8 mouse cellular contexts compared by ENCODE assay signal in the genomic region with DNA sequence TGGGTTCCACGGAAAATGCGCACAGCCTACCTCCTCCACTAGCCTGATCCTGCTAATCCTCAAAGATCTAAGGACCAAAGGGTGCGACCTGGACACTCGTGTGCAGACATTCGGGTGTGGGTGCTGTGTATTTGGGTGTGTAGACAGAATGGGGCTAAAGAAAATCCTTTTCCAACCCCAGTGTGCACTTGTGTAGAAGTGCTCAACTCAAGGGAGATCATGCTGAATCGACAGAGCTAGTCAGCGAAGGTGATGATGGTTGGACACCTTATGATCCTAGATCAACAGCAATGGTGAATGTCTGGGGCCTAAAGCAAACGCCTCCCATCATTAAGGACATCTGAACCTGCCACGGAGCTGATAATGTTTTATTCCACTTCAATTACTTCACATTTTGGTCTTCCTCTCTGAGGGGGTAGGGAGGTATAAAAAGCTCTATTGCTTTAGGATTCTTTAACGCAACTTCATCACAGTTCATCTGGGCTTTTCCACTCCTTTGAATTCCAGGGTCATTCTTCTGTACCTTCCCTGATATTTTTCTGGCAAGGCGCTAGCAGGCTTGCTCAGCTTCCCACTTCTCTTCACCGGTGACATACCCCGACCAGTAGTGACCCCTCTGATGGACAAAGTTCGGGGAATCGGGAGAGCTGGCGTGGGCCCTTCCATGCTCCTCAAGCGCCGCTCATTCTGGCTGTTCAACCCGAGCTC. TPM values are rescaled to one million over a fixed set of nuclear protein-coding genes. Genes with fewer than 3 reads are reported as not detected.
A peak's percentile ranks its signal among the peaks of the same experiment; 100 is the strongest.
DNase-seq lines count a peak whose midpoint lies in the region; ATAC-seq lines count a peak whose summit lies in the region.

No protein-coding gene starts in this region.

- ATAC-seq in kidney, embryonic 16.5 days (ENCODE audit: low FRiP score, low TSS enrichment), result no peak
- ATAC-seq in hindbrain, embryonic 14.5 days (ENCODE audit: low FRiP score), result no peak
- ATAC-seq in midbrain, embryonic 16.5 days, result no peak

- 24% methylated on average over 19 of the region's 19 CpGs for WGBS in kidney, embryonic 16.5 days
- 22% methylated on average over 19 of the region's 19 CpGs for WGBS in hindbrain, embryonic 14.5 days
- WGBS in midbrain, embryonic 16.5 days, result 17% methylated on average over 19 of the region's 19 CpGs

- peak overlapping the region; percentile 88 for H3K4me2 ChIP-seq in kidney, embryonic 16.5 days (replicated peaks; ENCODE audit: low read depth, low read length)
- H3K4me2 ChIP-seq in hindbrain, embryonic 14.5 days (replicated peaks), result peak overlapping the region; percentile 64
- H3K4me2 ChIP-seq in midbrain, embryonic 16.5 days (ENCODE audit: low read length), result peak overlapping the region; percentile 86

- no peaks in the 10 kb centered on the region for H3K27me3 ChIP-seq in kidney, embryonic 16.5 days (ENCODE audit: insufficient read depth, low read length)
- H3K27me3 ChIP-seq in hindbrain, embryonic 14.5 days (ENCODE audit: control insufficient read depth, insufficient read depth, low read length), result no peaks in the 10 kb centered on the region
- H3K27me3 ChIP-seq in midbrain, embryonic 16.5 days (ENCODE audit: control insufficient read depth, insufficient read depth, low read depth, low read length), result no peaks in the 10 kb centered on the region

- H3K4me3 ChIP-seq in kidney, embryonic 16.5 days (ENCODE audit: low read length), result peak overlapping the region; percentile 81
- H3K4me3 ChIP-seq in hindbrain, embryonic 14.5 days (replicated peaks; ENCODE audit: low read length), result peak overlapping the region; percentile 50
- H3K4me3 ChIP-seq in midbrain, embryonic 16.5 days (ENCODE audit: low read depth, low read length), result peak overlapping the region; percentile 74

- DNase-seq in kidney, postnatal 14 days, result no peak
- peak; percentile 4 for DNase-seq in brain, embryonic 18.5 days (ENCODE audit: low read depth, low spot score)
- DNase-seq in hindbrain, embryonic 14.5 days (ENCODE audit: low spot score), result no peak
- DNase-seq in right cerebral cortex, postnatal 14 days, result no peak
- DNase-seq in ovary, postnatal 10 days (ENCODE audit: low spot score), result no peak
- no peak for DNase-seq in Muller cell, postnatal 12 days (ENCODE audit: inconsistent ontology term)

- H3K36me3 ChIP-seq in kidney, embryonic 16.5 days (ENCODE audit: insufficient read depth, low read length), result no peaks in the 10 kb centered on the region
- H3K36me3 ChIP-seq in hindbrain, embryonic 14.5 days (replicated peaks; ENCODE audit: control insufficient read depth, insufficient read depth), result no peaks in the 10 kb centered on the region
- H3K36me3 ChIP-seq in midbrain, embryonic 16.5 days (ENCODE audit: control insufficient read depth, insufficient read depth, low read length), result no peaks in the 10 kb centered on the region

- H3K9me3 ChIP-seq in kidney, embryonic 16.5 days (ENCODE audit: low read length), result no peaks in the 10 kb centered on the region
- H3K9me3 ChIP-seq in hindbrain, embryonic 14.5 days (ENCODE audit: control insufficient read depth, low read length), result no peaks in the 10 kb centered on the region
- no peaks in the 10 kb centered on the region for H3K9me3 ChIP-seq in midbrain, embryonic 16.5 days (replicated peaks; ENCODE audit: control insufficient read depth, low read length, poor library complexity, severe bottlenecking)

- H3K4me1 ChIP-seq in kidney, embryonic 16.5 days (ENCODE audit: insufficient read depth, low read length), result peaks cover 10% of the 10 kb centered on the region; the same call in 1 of the 2 replicates
- H3K4me1 ChIP-seq in hindbrain, embryonic 14.5 days (replicated peaks; ENCODE audit: control insufficient read depth, insufficient read depth, low read length), result peaks cover 14% of the 10 kb centered on the region; the same call in 1 of the 2 replicates
- H3K4me1 ChIP-seq in midbrain, embryonic 16.5 days (ENCODE audit: control insufficient read depth, insufficient read depth, low read length), result peaks cover 7% of the 10 kb centered on the region; the same call in 1 of the 2 replicates

- peak overlapping the region; percentile 91 for H3K9ac ChIP-seq in kidney, embryonic 16.5 days (replicated peaks; ENCODE audit: low read length)
- peak overlapping the region; percentile 68 for H3K9ac ChIP-seq in hindbrain, embryonic 14.5 days
- H3K9ac ChIP-seq in midbrain, embryonic 16.5 days (ENCODE audit: low read depth, low read length), result peak overlapping the region; percentile 83

- peak overlapping the region; percentile 96 for H3K27ac ChIP-seq in kidney, embryonic 16.5 days (ENCODE audit: low read length)
- H3K27ac ChIP-seq in hindbrain, embryonic 14.5 days, result peak overlapping the region; percentile 86
- peak overlapping the region; percentile 91 for H3K27ac ChIP-seq in midbrain, embryonic 16.5 days (ENCODE audit: low read length)

RNA-seq across cellular contexts. Expression of gene 1700056E22Rik, which starts 1.3 kb away (rescaled TPM):
- 1.6 and 1.7 TPM in 2 replicates for polyA plus RNA-seq in kidney, embryonic 16.5 days (2015; fragmentation: Nextera tagmentation; extraction: Ambion mirVana)
- 0.37 and 0.75 TPM in 2 replicates for polyA plus RNA-seq in hindbrain, embryonic 14.5 days (2014; fragmentation: Nextera tagmentation; extraction: Ambion mirVana)
- polyA plus RNA-seq in midbrain, embryonic 16.5 days (2015; fragmentation: Nextera tagmentation; extraction: Ambion mirVana), result 0.70 and 1.0 TPM in 2 replicates

RNA-seq across cellular contexts. Expression of gene Dusp10, which starts 19.7 kb away (rescaled TPM):
- polyA plus RNA-seq in kidney, embryonic 16.5 days (2015; fragmentation: Nextera tagmentation; extraction: Ambion mirVana), result 7.1 and 7.4 TPM in 2 replicates
- polyA plus RNA-seq in hindbrain, embryonic 14.5 days (2014; fragmentation: Nextera tagmentation; extraction: Ambion mirVana), result 4.4 and 5.2 TPM in 2 replicates
- 4.9 and 5.2 TPM in 2 replicates for polyA plus RNA-seq in midbrain, embryonic 16.5 days (2015; fragmentation: Nextera tagmentation; extraction: Ambion mirVana)
